Mouse (Mus musculus) intestine, postnatal 0 days (tissue): ENCODE results near the gene Ddb2. TPM values are rescaled to one million over a fixed set of nuclear protein-coding genes. Genes with fewer than 3 reads are reported as not detected.

ENCODE experiments used
- ATAC-seq: fragments of 200-750 bp; cut with Nextera tagmentation; 2 replicates; pipeline ENCODE4 v1.8.0; 2017; ENCODE audit warnings: mild to moderate bottlenecking, moderate TSS enrichment, moderate library complexity
- H3K27ac ChIP-seq: fragments of 300-500 bp; sonication (generic); 2 replicates; pipeline ENCODE4 v1.5.1; 2014; ENCODE audit warnings: mild to moderate bottlenecking, low read depth, low read length, moderate library complexity
- H3K27me3 ChIP-seq: fragments of 300-500 bp; sonication (generic); replicated peaks from 2 replicates; pipeline ENCODE4 v1.6.1; 2014; ENCODE audit warnings: low read length, mixed read lengths; ENCODE audit not compliant: control insufficient read depth, insufficient read depth
- H3K36me3 ChIP-seq: fragments of 300-500 bp; sonication (generic); 2 replicates; pipeline ENCODE4 v1.6.1; 2014; ENCODE audit warnings: mild to moderate bottlenecking, moderate library complexity; ENCODE audit not compliant: control insufficient read depth, insufficient read depth
- H3K4me1 ChIP-seq: fragments of 300-500 bp; sonication (generic); replicated peaks from 2 replicates; pipeline ENCODE4 v1.6.1; 2014; ENCODE audit warnings: antibody characterized with exemption, low read length, mixed read lengths; ENCODE audit not compliant: control insufficient read depth, insufficient read depth
- H3K4me2 ChIP-seq: fragments of 300-500 bp; sonication (generic); replicated peaks from 2 replicates; pipeline ENCODE4 v1.6.1; 2014; ENCODE audit warnings: low read depth, mild to moderate bottlenecking, moderate library complexity
- H3K4me3 ChIP-seq: fragments of 300-500 bp; sonication (generic); 2 replicates; pipeline ENCODE4 v1.5.1; 2014; ENCODE audit warnings: low read depth, low read length
- H3K9ac ChIP-seq: fragments of 300-500 bp; sonication (generic); 2 replicates; pipeline ENCODE4 v1.6.1; 2014; ENCODE audit warnings: mild to moderate bottlenecking, low read depth, low read length
- H3K9me3 ChIP-seq: fragments of 300-500 bp; sonication (generic); 2 replicates; pipeline ENCODE4 v1.6.1; 2016; ENCODE audit warnings: mixed run types; ENCODE audit not compliant: control insufficient read depth
- CTCF ChIP-seq: sonication (generic); IDR thresholded peaks from 2 replicates; pipeline ENCODE4 v1.5.1; 2016; ENCODE audit warnings: low read depth, mild to moderate bottlenecking, control low read depth, antibody characterized with exemption, moderate library complexity
- WGBS: fragments of 180-500 bp; shearing (Covaris S2); extraction: QIAGEN DNeasy Blood & Tissue Kit; methylation state at CpG from one replicate; pipeline ENCODE4 v1.1.7; 2014; 5-methylcytosine and 5-hydroxymethylcytosine counted together
- polyA plus RNA-seq: library from polyadenylated mRNA; unstranded; fragments of >200 nt; fragmentation: Nextera tagmentation; extraction: Ambion mirVana; gene quantifications from 2 replicates; pipeline ENCODE4 v1.2.1, GENCODE M21; 2015

Gene Ddb2
- polyA plus RNA-seq, 1 experiment from 2014 or later, result 4.4 TPM

DNA sequence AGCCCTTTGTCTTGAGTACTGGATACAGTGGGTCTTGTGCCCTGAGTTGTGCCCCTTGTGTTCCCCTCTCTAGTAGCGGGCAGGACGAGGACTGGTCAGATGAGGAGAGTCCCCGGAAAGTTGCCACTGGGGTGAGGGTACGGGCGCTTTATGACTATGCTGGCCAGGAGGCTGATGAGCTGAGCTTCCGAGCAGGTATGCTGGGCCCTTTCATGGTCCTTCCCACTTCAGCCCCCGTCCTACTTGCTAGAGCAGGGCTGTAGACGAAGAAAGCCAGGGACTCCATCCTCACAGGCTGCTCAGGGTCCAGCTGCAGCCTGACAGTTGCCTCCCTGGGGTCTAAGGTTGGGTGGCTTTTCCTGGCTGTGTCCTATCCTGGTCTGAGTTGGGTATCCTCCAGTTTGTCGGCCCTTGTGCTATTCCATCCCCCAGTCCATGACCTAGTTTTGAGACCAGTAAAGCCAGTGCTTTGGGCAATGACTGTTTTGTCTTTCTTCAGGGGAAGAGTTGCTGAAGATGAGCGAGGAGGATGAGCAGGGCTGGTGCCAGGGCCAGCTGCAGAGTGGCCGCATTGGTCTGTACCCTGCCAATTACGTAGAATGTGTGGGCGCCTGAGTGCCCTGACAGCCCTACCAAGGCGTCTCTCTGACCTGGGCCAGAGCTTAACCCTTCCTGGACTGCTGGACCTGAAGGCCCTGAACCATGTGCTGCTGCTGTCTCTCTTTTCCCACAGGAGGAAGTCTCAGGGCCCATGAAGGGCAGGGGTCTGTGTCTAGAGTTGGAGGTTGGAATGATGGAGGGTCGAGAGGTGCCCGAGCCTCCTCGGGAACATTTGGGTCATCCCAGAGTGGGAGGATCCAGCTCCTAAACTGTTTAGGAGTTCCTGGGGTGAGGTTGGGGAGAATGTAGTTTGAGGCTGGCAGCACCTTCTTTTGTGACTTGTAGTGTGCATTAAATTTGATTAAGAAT, 27.2 kb upstream of the Ddb2 start:
- no peaks in the 10 kb centered on the region for H3K27me3 ChIP-seq
- peak overlapping the region; percentile 76; the same call in 1 of the 2 replicates for H3K4me3 ChIP-seq
- no peaks in the 10 kb centered on the region for H3K9me3 ChIP-seq
- peak overlapping the region; percentile 12; the same call in 1 of the 2 replicates for H3K9ac ChIP-seq
- no peak for TF ChIP-seq CTCF
- ATAC-seq, result no peak
- H3K27ac ChIP-seq, result peak overlapping the region; percentile 95
- peaks cover 22% of the 10 kb centered on the region for H3K36me3 ChIP-seq
- no peaks in the 10 kb centered on the region for H3K4me1 ChIP-seq
- 87% methylated on average over 17 of the region's 17 CpGs for WGBS
- peak overlapping the region; percentile 87 for H3K4me2 ChIP-seq

- Histone ChIP-seq H3K9ac (no peak overlapping the region), H3K4me1 (peaks cover 5% of the 10 kb centered on the region; the same call in 1 of the 2 replicates)
Observed at GRCm38 (mm10) chr2:91259493-91259892, 22.7 kb upstream of the Ddb2 start.

DNA sequence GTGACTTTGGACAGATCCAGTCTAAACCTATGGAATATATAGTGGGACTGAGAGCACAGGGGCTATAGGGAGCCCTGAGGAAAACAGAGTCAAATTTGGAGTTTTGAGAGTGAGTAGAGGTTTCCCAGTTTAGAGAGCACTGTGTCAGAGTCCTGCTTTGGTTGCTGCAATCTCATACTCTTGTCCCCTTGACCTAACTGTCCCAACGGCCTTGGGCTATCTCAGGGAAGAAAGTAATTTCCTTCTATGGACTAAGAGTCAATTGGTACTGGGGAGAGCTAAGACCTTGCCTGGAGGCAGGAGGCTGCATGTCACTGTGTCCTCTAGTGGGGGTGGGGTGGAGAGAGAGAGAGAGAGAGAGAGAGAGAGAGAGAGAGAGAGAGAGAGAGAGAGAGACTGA, 22.0 kb upstream of the Ddb2 start:
- no peak overlapping the region for H3K27ac ChIP-seq
- H3K27me3 ChIP-seq, result peaks cover 4% of the 10 kb centered on the region
- peaks cover 5% of the 10 kb centered on the region; the same call in 1 of the 2 replicates for H3K4me1 ChIP-seq
- H3K36me3 ChIP-seq, result no peaks in the 10 kb centered on the region
- no peak for TF ChIP-seq CTCF
- ATAC-seq, result no peak
- 53% methylated on average over 1 of the region's 1 CpGs for WGBS
- H3K9me3 ChIP-seq, result no peaks in the 10 kb centered on the region
- no peak overlapping the region for H3K4me3 ChIP-seq
- H3K9ac ChIP-seq, result no peak overlapping the region
- H3K4me2 ChIP-seq, result no peak overlapping the region

More at GRCm38 (mm10) chr2:91259493-91259892, 22.7 kb upstream of the Ddb2 start:
- peaks cover 4% of the 10 kb centered on the region for H3K27me3 ChIP-seq
- no peaks in the 10 kb centered on the region for H3K36me3 ChIP-seq
- H3K4me3 ChIP-seq, result no peak overlapping the region
- no peak for ATAC-seq
- H3K9me3 ChIP-seq, result no peaks in the 10 kb centered on the region
- H3K4me2 ChIP-seq, result no peak overlapping the region
- no peak for TF ChIP-seq CTCF
- 100% methylated on average over 1 of the region's 1 CpGs for WGBS
- H3K27ac ChIP-seq, result no peak overlapping the region

DNA sequence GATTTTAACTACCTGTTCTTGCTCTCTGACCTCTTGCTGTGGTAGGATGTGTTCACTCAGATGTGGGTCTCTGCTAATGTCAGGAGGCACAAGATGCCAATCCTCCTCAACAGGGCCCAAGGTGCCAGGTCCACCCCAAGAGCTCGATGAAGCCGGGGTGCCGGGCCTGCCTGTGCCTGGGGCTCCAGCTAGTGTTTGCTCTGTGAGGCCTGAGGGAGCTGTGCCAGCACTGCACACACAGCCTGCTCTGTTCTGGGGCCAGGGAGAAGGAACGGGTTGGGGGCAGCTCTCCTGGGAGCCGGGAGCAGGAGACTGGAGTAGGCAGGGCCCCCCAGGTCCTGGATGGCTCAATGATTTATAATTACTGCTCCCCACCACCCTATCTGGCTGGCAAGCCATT, 21.3 kb upstream of the Ddb2 start:
- no peaks in the 10 kb centered on the region for H3K36me3 ChIP-seq
- H3K27me3 ChIP-seq, result peaks cover 4% of the 10 kb centered on the region
- TF ChIP-seq CTCF, result no peak
- WGBS, result 55% methylated on average over 5 of the region's 5 CpGs
- peaks cover 5% of the 10 kb centered on the region; the same call in 1 of the 2 replicates for H3K4me1 ChIP-seq
- H3K4me2 ChIP-seq, result peak overlapping the region; percentile 78
- no peak overlapping the region for H3K4me3 ChIP-seq
- H3K27ac ChIP-seq, result no peak overlapping the region
- no peaks in the 10 kb centered on the region for H3K9me3 ChIP-seq
- ATAC-seq, result no peak
- H3K9ac ChIP-seq, result peak overlapping the region; percentile 37; the same call in 1 of the 2 replicates

GRCm38 (mm10) chr2:91257126-91257980, 20.6 kb upstream of the Ddb2 start:
- H3K4me2 ChIP-seq, result peak overlapping the region; percentile 78
- no peak overlapping the region for H3K27ac ChIP-seq
- peaks cover 4% of the 10 kb centered on the region for H3K27me3 ChIP-seq
- H3K4me1 ChIP-seq, result peaks cover 5% of the 10 kb centered on the region; the same call in 1 of the 2 replicates
- ATAC-seq, result peak; percentile 18; the same call in 1 of the 2 replicates
- 4% methylated on average over 21 of the region's 22 CpGs for WGBS
- TF ChIP-seq CTCF, result no peak
- no peaks in the 10 kb centered on the region for H3K36me3 ChIP-seq
- H3K4me3 ChIP-seq, result peak overlapping the region; percentile 46
- H3K9me3 ChIP-seq, result no peaks in the 10 kb centered on the region
- H3K9ac ChIP-seq, result peak overlapping the region; percentile 8; the same call in 1 of the 2 replicates
